Mouse (Mus musculus): Measurements from ENCODE around the gene Wwox. TPM values are rescaled to one million over a fixed set of nuclear protein-coding genes. Genes with fewer than 3 reads are reported as not detected.
A peak's percentile ranks its signal among the peaks of the same experiment; 100 is the strongest.

The Wwox gene
- polyA plus RNA-seq, 1 experiment from 2014 or later, result 13.7 TPM

DNA sequence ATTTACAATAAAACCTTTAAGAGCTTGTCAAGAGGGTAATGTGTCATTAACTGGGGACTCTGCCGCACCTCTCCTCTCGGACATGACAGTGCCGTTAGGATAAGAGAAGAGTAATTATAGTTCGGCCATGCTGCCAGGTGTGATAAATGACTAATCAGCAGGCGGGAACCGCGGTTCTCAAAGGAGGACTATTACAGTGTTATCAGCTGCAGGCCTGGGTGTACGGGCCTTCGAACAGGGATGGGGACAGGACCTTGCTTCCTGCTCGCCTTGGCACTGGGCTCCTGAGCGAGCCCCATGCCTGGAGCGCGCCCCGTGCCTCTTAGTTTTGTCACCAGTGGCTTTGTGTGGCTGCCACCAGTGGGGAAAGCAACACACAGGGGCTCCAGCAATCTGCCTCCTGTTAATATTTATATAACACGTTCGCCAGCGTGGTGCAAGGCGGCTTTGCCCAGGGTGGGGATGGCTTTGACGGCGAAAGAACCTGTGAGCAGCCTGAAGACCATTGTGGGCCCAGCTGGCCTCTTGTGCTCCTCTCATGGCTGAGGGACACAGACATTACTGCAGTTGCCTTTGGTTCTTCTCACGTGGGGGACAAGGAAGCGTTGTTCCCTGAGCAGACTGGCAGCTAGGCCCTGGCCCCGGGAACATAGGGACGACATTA, 711.1 kb downstream of the Wwox start:
- Histone ChIP-seq H3K36me3 (no peaks in the 10 kb centered on the region), H3K27ac (replicated peaks) (no peak overlapping the region), H3K27me3 (peaks cover 8% of the 10 kb centered on the region; the same call in 1 of the 2 replicates), H3K4me2 (replicated peaks) (no peak overlapping the region), H3K9ac (no peak overlapping the region), H3K4me1 (peaks cover 21% of the 10 kb centered on the region), H3K9me3 (replicated peaks) (no peaks in the 10 kb centered on the region), H3K4me3 (replicated peaks) (no peak overlapping the region)
- no peak for ATAC-seq (ENCODE audit: insufficient number of reproducible peaks, low FRiP score, low TSS enrichment, low read depth)
- 75% methylated on average over 24 of the region's 24 CpGs for WGBS

DNA sequence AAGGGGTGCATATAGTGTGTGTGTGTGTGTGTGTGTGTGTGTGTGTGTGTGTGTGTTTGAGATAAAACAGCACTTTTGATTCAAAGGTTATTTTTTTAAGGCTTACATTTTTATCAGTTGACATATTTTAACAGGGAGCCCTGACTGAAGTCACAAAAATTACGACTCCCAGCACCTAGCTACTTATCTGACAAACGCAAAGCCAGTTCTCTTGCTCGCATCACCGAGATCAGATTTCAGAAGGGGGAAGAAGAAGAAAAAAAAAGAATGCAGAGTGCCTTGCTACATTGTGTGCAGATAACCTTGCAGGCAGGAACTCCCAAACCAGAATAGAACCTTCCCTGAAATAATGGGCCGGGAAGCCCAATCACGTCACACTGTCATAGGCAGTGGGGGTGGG, 712.0 kb downstream of the Wwox start:
- no peak overlapping the region for H3K9ac ChIP-seq
- peaks cover 21% of the 10 kb centered on the region for H3K4me1 ChIP-seq
- no peak for ATAC-seq (ENCODE audit: insufficient number of reproducible peaks, low FRiP score, low TSS enrichment, low read depth)
- no peaks in the 10 kb centered on the region for H3K36me3 ChIP-seq
- H3K27ac ChIP-seq (replicated peaks), result no peak overlapping the region
- no peaks in the 10 kb centered on the region for H3K9me3 ChIP-seq (replicated peaks)
- 20% methylated on average over 6 of the region's 6 CpGs for WGBS
- H3K4me3 ChIP-seq (replicated peaks), result no peak overlapping the region
- H3K4me2 ChIP-seq (replicated peaks), result no peak overlapping the region
- peaks cover 8% of the 10 kb centered on the region; the same call in 1 of the 2 replicates for H3K27me3 ChIP-seq

- WGBS, result 41% methylated on average over 10 of the region's 10 CpGs
- Histone ChIP-seq H3K4me1 (peaks cover 22% of the 10 kb centered on the region), H3K36me3 (no peaks in the 10 kb centered on the region), H3K27ac (replicated peaks) (no peak overlapping the region), H3K9me3 (replicated peaks) (no peaks in the 10 kb centered on the region), H3K9ac (no peak overlapping the region), H3K4me3 (replicated peaks) (no peak overlapping the region), H3K4me2 (replicated peaks) (peak overlapping the region; percentile 22; the same call in 1 of the 2 replicates), H3K27me3 (peaks cover 8% of the 10 kb centered on the region; the same call in 1 of the 2 replicates)
- no peak for ATAC-seq (ENCODE audit: insufficient number of reproducible peaks, low FRiP score, low TSS enrichment, low read depth)
These were observed 714.6 kb downstream of the Wwox start for GRCm38 (mm10) chr8:115154096-115154495.

DNA sequence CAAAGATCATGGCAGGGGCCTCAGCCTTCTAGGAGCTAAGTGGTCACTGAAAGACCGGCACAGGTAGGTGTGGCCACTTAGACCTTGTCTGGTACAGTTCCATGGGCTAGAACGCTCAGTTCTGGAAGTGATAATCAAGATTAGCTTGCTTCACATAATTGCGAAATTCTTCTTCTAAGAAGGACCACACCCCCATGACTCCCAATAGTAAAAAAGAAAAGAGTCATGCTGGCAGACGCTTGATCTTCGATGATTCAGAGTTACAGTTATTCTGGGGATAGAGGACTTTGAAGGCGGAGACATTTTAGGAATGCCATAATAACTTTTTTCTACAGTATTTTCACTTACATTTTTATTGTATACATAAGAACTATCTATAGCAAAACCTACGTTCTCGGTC, 716.7 kb downstream of the Wwox start:
- H3K4me3 ChIP-seq (replicated peaks), result no peak overlapping the region
- no peaks in the 10 kb centered on the region for H3K36me3 ChIP-seq
- H3K9me3 ChIP-seq (replicated peaks), result no peaks in the 10 kb centered on the region
- no peak for ATAC-seq (ENCODE audit: insufficient number of reproducible peaks, low FRiP score, low TSS enrichment, low read depth)
- peaks cover 3% of the 10 kb centered on the region; the same call in 1 of the 2 replicates for H3K27me3 ChIP-seq
- peaks cover 31% of the 10 kb centered on the region for H3K4me1 ChIP-seq
- WGBS, result 62% methylated on average over 8 of the region's 8 CpGs
- H3K27ac ChIP-seq (replicated peaks), result no peak overlapping the region
- H3K9ac ChIP-seq, result no peak overlapping the region
- no peak overlapping the region for H3K4me2 ChIP-seq (replicated peaks)

DNA sequence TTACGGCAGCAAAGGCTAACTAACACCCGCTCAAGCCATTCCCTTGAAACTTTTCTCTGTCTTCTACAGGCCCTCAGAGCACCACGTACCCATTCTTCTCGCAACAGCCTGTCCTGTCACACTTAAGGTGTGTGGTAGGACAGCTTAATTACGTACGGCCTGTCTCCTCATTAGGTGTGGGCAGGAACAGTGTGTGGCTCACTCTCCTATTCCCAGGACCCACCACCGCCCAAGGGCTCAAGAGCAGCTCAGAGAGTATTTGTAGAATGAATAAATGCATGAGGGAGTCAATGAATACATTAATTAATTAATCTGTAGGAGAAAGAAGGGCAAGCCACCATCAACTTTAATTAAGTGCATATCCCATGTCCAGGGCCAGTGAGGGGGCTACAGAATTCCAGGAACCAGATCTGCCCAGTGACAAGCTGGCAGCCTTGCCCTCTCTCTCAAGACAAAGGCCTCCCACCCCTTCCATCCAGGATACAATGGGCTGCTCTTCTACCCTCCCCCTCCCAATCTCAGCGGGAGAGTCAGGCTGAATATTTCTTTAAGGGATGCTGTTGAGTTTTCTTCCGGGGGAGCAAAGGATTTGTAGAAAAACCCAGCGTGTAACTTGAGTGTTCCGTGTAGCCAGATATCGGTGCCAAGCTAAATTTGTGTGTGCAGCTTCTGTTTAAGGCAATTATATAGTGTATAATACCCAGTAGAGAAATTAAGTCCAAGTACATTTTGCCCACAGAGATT, 718.7 kb downstream of the Wwox start:
- H3K36me3 ChIP-seq, result no peaks in the 10 kb centered on the region
- peak overlapping the region; percentile 55; the same call in 1 of the 2 replicates for H3K4me2 ChIP-seq (replicated peaks)
- H3K27me3 ChIP-seq, result peaks cover 3% of the 10 kb centered on the region; the same call in 1 of the 2 replicates
- 51% methylated on average over 12 of the region's 12 CpGs for WGBS
- H3K9me3 ChIP-seq (replicated peaks), result no peaks in the 10 kb centered on the region
- H3K9ac ChIP-seq, result no peak overlapping the region
- no peak for ATAC-seq (ENCODE audit: insufficient number of reproducible peaks, low FRiP score, low TSS enrichment, low read depth)
- H3K27ac ChIP-seq (replicated peaks), result peak overlapping the region; percentile 86
- no peak overlapping the region for H3K4me3 ChIP-seq (replicated peaks)
- peaks cover 27% of the 10 kb centered on the region for H3K4me1 ChIP-seq

DNA sequence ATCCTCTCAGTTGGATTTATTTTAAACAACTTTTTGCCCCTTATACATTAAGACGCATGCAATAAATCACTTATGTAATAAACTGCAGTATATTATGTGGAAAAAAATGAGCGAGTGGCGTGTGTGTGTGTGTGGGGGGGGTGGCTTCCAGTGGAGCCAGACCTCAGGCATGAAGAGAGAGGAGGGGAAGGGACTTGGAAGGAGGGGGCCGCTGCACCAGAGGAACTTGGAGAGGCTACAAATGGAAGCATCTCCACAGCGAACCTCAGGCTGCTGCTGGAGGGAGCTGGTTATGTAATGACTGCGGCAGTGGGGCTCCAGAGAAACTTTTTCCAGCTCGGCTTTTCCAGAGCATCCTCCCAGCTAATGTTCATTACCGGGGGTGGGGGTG, 719.3 kb downstream of the Wwox start:
- WGBS, result 6% methylated on average over 8 of the region's 8 CpGs
- peak overlapping the region; percentile 55 for H3K4me2 ChIP-seq (replicated peaks)
- no peaks in the 10 kb centered on the region for H3K9me3 ChIP-seq (replicated peaks)
- H3K4me3 ChIP-seq (replicated peaks), result peak overlapping the region; percentile 36
- no peaks in the 10 kb centered on the region for H3K36me3 ChIP-seq
- peak; percentile 41 for ATAC-seq (ENCODE audit: insufficient number of reproducible peaks, low FRiP score, low TSS enrichment, low read depth)
- peaks cover 3% of the 10 kb centered on the region; the same call in 1 of the 2 replicates for H3K27me3 ChIP-seq
- H3K9ac ChIP-seq, result no peak overlapping the region
- H3K27ac ChIP-seq (replicated peaks), result peak overlapping the region; percentile 86
- peaks cover 27% of the 10 kb centered on the region for H3K4me1 ChIP-seq

GRCm38 (mm10) chr8:115159208-115159607, 719.8 kb downstream of the Wwox start:
- peak overlapping the region; percentile 55 for H3K4me2 ChIP-seq (replicated peaks)
- H3K27ac ChIP-seq (replicated peaks), result peak overlapping the region; percentile 86
- no peaks in the 10 kb centered on the region for H3K27me3 ChIP-seq
- no peak for ATAC-seq (ENCODE audit: insufficient number of reproducible peaks, low FRiP score, low TSS enrichment, low read depth)
- H3K9me3 ChIP-seq (replicated peaks), result no peaks in the 10 kb centered on the region
- 2% methylated on average over 18 of the region's 18 CpGs for WGBS
- no peak overlapping the region for H3K9ac ChIP-seq
- H3K4me3 ChIP-seq (replicated peaks), result peak overlapping the region; percentile 36
- no peaks in the 10 kb centered on the region for H3K36me3 ChIP-seq
- H3K4me1 ChIP-seq, result peaks cover 27% of the 10 kb centered on the region

DNA sequence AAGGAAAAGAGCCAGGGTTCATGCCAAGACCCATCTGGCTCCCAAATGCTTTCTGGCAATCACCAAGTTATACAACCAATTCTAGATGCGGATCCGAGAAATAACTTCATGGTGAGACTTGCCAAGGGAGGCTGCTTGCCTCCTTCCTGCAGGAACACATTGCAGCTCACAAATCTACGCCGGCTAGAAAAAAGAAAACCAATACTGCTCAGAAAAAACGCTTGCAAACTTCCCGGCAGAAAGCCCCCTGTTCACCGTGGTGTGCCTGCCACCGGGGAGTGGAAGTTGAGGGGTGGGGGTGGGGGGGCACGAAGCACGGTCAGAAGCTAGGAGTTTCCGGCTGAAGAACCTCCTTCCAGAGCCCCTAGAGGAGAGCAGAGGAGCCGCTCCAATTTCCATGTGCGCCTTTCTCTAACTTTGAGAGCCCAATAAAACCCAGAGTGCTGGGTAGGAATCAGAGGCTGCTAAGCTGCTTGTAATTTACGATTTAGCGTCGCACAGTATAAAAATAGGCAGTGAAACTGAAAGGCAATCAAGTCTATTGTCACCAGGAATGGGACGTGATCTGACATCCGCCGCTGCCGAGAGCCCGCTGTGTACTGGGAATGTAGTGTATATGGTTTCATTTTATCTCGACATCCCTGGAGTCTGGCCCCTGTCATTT, 720.4 kb downstream of the Wwox start:
- WGBS, result 5% methylated on average over 22 of the region's 22 CpGs
- Histone ChIP-seq H3K36me3 (no peaks in the 10 kb centered on the region), H3K9ac (no peak overlapping the region), H3K27ac (replicated peaks) (peak overlapping the region; percentile 86), H3K9me3 (replicated peaks) (no peaks in the 10 kb centered on the region), H3K4me2 (replicated peaks) (peak overlapping the region; percentile 55), H3K4me3 (replicated peaks) (peak overlapping the region; percentile 36), H3K27me3 (no peaks in the 10 kb centered on the region), H3K4me1 (peaks cover 31% of the 10 kb centered on the region)
- peak; percentile 30; the same call in 1 of the 2 replicates for ATAC-seq (ENCODE audit: insufficient number of reproducible peaks, low FRiP score, low TSS enrichment, low read depth)

DNA sequence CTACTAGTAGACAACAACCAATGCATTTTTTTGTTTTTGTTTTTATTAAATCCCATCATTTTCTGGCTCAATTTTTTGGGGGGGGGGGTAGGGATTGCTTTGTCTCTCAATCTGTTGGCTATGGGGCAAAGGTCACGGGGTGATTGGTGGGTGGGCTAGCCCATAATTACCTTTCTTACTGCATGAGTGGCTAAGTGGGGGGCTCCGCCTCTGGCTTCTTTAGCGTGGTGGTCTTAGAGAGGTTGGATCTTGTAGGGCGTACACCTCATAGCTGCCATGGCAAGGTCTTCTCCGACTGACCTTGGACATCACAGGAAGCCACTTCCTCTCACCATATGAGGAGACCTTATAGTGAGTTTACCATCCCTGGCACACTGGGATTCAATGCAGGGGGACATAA, 721.0 kb downstream of the Wwox start:
- Histone ChIP-seq H3K27ac (replicated peaks) (peak overlapping the region; percentile 86), H3K9ac (no peak overlapping the region), H3K4me2 (replicated peaks) (peak overlapping the region; percentile 55), H3K4me1 (peaks cover 33% of the 10 kb centered on the region), H3K4me3 (replicated peaks) (peak overlapping the region; percentile 36), H3K9me3 (replicated peaks) (no peaks in the 10 kb centered on the region), H3K27me3 (no peaks in the 10 kb centered on the region), H3K36me3 (no peaks in the 10 kb centered on the region)
- WGBS, result 81% methylated on average over 5 of the region's 5 CpGs
- ATAC-seq (ENCODE audit: insufficient number of reproducible peaks, low FRiP score, low TSS enrichment, low read depth), result no peak

DNA sequence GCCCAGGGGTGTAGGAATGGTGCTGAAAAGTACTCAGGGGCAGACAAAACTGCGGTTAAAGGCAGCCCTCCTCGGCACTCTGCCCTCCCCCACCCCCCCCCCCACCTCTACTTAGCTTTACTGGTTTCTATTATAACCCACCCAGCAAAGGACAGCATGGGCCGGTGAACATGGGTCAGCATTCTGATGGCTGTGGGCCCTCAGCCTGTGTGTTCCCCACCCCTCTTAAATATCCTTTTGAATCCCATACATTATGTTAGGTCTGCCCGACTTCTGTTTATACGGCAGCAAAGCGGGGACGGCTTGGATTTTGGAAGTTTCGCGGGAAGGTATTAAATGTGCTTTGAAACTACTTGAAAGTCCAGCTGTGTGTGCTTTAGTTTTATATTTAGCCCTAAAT, 722.1 kb downstream of the Wwox start:
- H3K9ac ChIP-seq, result no peak overlapping the region
- WGBS, result 53% methylated on average over 9 of the region's 9 CpGs
- no peaks in the 10 kb centered on the region for H3K27me3 ChIP-seq
- H3K9me3 ChIP-seq (replicated peaks), result no peaks in the 10 kb centered on the region
- no peak overlapping the region for H3K4me3 ChIP-seq (replicated peaks)
- no peak for ATAC-seq (ENCODE audit: insufficient number of reproducible peaks, low FRiP score, low TSS enrichment, low read depth)
- peaks cover 33% of the 10 kb centered on the region for H3K4me1 ChIP-seq
- no peak overlapping the region for H3K4me2 ChIP-seq (replicated peaks)
- no peak overlapping the region for H3K27ac ChIP-seq (replicated peaks)
- H3K36me3 ChIP-seq, result no peaks in the 10 kb centered on the region

- H3K9ac ChIP-seq, result no peak overlapping the region
- H3K4me2 ChIP-seq (replicated peaks), result 0 out of 2 replicates have a peak overlapping the region, but pooled peaks have one; percentile 10
- H3K4me1 ChIP-seq, result peaks cover 18% of the 10 kb centered on the region; the same call in 1 of the 2 replicates
- peak overlapping the region; percentile 51 for H3K27ac ChIP-seq (replicated peaks)
- H3K4me3 ChIP-seq (replicated peaks), result 0 out of 2 replicates have a peak overlapping the region, but pooled peaks have one; percentile 2
- 0 out of 2 replicates have a peak, but pooled peaks have one; percentile 36 for ATAC-seq (ENCODE audit: insufficient number of reproducible peaks, low FRiP score, low TSS enrichment, low read depth)
- no peaks in the 10 kb centered on the region for H3K36me3 ChIP-seq
- H3K9me3 ChIP-seq (replicated peaks), result no peaks in the 10 kb centered on the region
- 11% methylated on average over 13 of the region's 13 CpGs for whole genome bisulfite sequencing
- no peaks in the 10 kb centered on the region for H3K27me3 ChIP-seq
These were observed 725.4 kb downstream of the Wwox start for GRCm38 (mm10) chr8:115164872-115165271.

Measured in embryonic facial prominence, embryonic 15.5 days (tissue).